Mouse (Mus musculus) thymus, adult 2 months (tissue): Measurements from ENCODE around the gene Dars. TPM values are rescaled to one million over a fixed set of nuclear protein-coding genes. Genes with fewer than 3 reads are reported as not detected.

Experiments
- DNase-seq: peaks from one replicate; pipeline ENCODE4 v3.0.0; 2021
- H3K27ac ChIP-seq: fragments of 200-500 bp; 2 replicates; pipeline ENCODE4 v1.5.1; 2012; ENCODE audit warnings: low read length, control low read depth; ENCODE audit not compliant: control insufficient read depth, insufficient read depth
- H3K27me3 ChIP-seq: fragments of 200-500 bp; 2 replicates; pipeline ENCODE4 v1.6.1; 2012; ENCODE audit warnings: mild to moderate bottlenecking, low read length, moderate library complexity, mixed read lengths; ENCODE audit not compliant: control insufficient read depth, insufficient read depth
- H3K36me3 ChIP-seq: fragments of 200-500 bp; 2 replicates; pipeline ENCODE4 v1.6.1; 2012; ENCODE audit warnings: mild to moderate bottlenecking, low read length, moderate library complexity; ENCODE audit not compliant: control insufficient read depth, insufficient read depth
- H3K4me1 ChIP-seq: fragments of 200-500 bp; replicated peaks from 2 replicates; pipeline ENCODE4 v1.6.1; 2012; ENCODE audit warnings: low read length; ENCODE audit not compliant: control insufficient read depth, insufficient read depth
- H3K4me3 ChIP-seq: fragments of 200-500 bp; 2 replicates; pipeline ENCODE4 v1.5.1; 2012; ENCODE audit warnings: mild to moderate bottlenecking, low read length, control low read depth, moderate library complexity; ENCODE audit not compliant: control insufficient read depth, insufficient read depth
- CTCF ChIP-seq: fragments of 200-500 bp; IDR thresholded peaks from 2 replicates; pipeline ENCODE4 v1.5.1; 2012; ENCODE audit warnings: mild to moderate bottlenecking, control low read depth, low read length, moderate library complexity, borderline replicate concordance; ENCODE audit not compliant: control insufficient read depth, poor library complexity, insufficient read depth; ENCODE audit errors: extremely low read depth
- POLR2A ChIP-seq: fragments of 200-500 bp; IDR thresholded peaks from 2 replicates; pipeline ENCODE4 v1.6.1; 2012; ENCODE audit warnings: mild to moderate bottlenecking, low read length, control low read depth, moderate library complexity; ENCODE audit not compliant: control insufficient read depth, poor library complexity, insufficient read depth; ENCODE audit errors: extremely low read depth
- WGBS: fragments of 180-500 bp; shearing (Covaris S2); methylation state at CpG from one replicate; pipeline ENCODE4 v1.1.7; 2018; 5-methylcytosine and 5-hydroxymethylcytosine counted together
- polyA plus RNA-seq: library from polyadenylated mRNA; depleted of rRNA; stranded (reverse); fragments of >200 nt; gene quantifications from 2 replicates; pipeline ENCODE4 v1.2.3, GENCODE M21; 2012

The Dars gene
- polyA plus RNA-seq, 1 experiment = 17.6 TPM

DNA sequence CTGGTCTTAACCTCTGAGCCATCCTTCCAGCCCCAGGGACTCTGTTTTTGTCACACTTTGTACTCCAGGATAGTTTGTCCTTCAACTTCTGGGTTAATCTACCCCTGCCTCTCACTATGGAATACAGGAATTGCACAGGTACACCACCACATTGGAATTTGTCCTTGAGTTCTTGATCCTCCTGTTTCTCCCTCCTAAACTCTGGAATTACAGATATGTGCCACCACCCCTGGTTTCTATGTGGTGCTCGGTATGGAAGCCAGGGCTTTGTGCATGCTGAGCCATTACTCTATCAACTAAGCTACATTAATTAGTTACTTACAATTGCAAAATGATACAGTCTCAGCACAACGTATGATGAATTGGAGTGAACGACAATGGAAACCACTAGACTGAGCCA lies 41.8 kb upstream of the Dars start:
- no peak for TF ChIP-seq POLR2A
- TF ChIP-seq CTCF = no peak
- H3K36me3 ChIP-seq = no peaks in the 10 kb centered on the region
- 96% methylated on average over 3 of the region's 3 CpGs for WGBS
- no peak for DNase-seq
- no peak overlapping the region for H3K4me3 ChIP-seq
- H3K27me3 ChIP-seq = no peaks in the 10 kb centered on the region
- no peak overlapping the region for H3K27ac ChIP-seq
- H3K4me1 ChIP-seq = no peaks in the 10 kb centered on the region; the same call in 1 of the 2 replicates

DNA sequence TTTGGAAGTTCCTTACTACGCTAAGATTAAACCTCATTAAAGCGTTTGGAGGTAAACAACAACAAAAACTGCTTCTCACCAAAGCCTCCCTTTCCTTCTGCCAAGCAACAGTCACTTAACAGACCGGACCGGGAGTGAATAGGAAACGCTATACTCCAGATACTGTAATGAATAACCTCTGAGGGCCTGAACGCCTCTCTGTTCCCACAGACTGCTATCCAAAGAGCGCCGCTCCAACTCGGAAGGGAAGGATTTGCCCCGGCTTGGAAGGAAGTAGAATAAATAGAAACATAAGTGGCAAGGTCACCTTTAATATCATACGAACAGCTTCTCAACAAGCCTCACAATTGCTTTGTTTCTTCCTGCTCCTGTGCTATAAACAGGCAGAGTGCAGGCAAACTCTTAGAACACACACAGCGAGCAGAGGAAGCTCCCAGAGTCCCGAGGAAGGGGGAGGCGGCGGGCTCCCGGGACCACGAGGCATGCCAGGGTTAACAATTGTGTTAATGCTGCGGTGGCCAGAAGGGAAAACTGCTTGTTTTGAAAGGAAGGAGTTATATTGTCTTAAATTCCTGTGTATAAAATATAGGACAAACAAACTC lies 39.8 kb upstream of the Dars start:
- H3K36me3 ChIP-seq = no peaks in the 10 kb centered on the region
- no peaks in the 10 kb centered on the region for H3K27me3 ChIP-seq
- 61% methylated on average over 18 of the region's 18 CpGs for WGBS
- TF ChIP-seq CTCF (no peak), POLR2A (no peak)
- no peak overlapping the region for H3K27ac ChIP-seq
- no peak for DNase-seq
- no peaks in the 10 kb centered on the region for H3K4me1 ChIP-seq
- H3K4me3 ChIP-seq = no peak overlapping the region

DNA sequence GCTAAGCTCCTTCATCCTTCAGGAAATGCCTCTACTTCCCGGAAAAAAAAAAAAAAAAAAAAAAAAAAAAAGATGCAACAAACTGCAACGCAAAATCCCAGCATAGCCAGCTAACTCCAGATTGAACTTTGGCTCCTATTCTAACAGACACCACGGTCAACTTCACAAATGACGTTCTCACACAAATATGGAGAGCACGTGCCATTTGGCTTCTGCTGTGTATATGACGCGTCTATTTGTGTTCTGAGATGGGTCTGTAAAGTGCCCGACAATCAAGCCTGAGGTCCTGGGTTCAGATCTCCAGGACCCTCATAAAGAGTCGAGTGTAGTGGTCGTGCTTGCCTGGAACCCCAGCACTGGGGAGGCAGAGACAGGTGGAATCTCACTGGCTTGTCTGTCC lies 39.1 kb upstream of the Dars start:
- Histone ChIP-seq H3K4me1 (no peaks in the 10 kb centered on the region), H3K4me3 (no peak overlapping the region), H3K36me3 (no peaks in the 10 kb centered on the region), H3K27ac (no peak overlapping the region), H3K27me3 (no peaks in the 10 kb centered on the region)
- TF ChIP-seq CTCF (no peak), POLR2A (no peak)
- WGBS = 92% methylated on average over 10 of the region's 10 CpGs
- no peak for DNase-seq

DNA sequence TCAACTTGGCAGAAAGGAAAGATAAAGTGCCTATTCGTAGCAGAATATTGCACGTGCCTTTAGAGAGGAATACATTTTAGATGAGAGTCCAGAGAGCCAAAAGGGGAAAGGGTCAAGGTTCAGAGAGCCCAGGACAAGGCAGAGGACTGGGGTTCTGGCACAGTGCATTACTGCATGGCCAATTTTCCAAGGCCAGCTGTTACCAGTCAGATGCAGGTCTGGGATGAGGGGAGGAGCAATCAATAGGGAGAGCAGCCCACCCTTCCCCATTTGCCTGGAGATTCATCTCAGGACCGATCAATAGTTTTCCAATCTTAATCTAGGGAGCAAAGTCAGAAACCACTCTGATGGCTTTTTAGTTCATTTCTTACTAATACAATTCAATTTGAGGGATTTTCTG lies 35.0 kb upstream of the Dars start:
- DNase-seq = no peak
- TF ChIP-seq CTCF (no peak), POLR2A (no peak)
- Histone ChIP-seq H3K4me1 (peaks cover 3% of the 10 kb centered on the region; the same call in 1 of the 2 replicates), H3K4me3 (no peak overlapping the region), H3K27ac (no peak overlapping the region), H3K36me3 (no peaks in the 10 kb centered on the region), H3K27me3 (no peaks in the 10 kb centered on the region)
- 96% methylated on average over 3 of the region's 3 CpGs for WGBS

DNA sequence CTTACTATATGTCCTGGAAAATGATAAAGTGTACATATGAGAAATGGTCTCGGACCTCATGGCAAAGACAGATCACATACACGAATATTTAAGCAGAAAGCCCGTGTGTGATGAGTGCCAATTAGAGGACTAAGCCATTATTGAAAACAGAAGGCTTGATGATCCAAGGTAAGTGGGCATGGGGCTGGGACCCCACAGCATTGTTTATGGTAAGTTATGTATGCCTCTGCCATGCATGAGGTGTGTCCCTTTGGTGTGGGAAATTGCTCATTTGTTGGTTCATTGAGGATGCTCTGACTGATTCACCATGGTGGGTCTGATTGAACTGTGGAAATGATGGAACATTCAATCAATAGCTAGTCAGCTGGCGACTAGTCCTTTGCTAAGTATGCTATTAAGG lies 34.0 kb upstream of the Dars start:
- Histone ChIP-seq H3K4me1 (peaks cover 7% of the 10 kb centered on the region), H3K27ac (no peak overlapping the region), H3K36me3 (no peaks in the 10 kb centered on the region), H3K27me3 (no peaks in the 10 kb centered on the region), H3K4me3 (no peak overlapping the region)
- no peak for DNase-seq
- 98% methylated on average over 4 of the region's 4 CpGs for WGBS
- TF ChIP-seq POLR2A (no peak), CTCF (no peak)

DNA sequence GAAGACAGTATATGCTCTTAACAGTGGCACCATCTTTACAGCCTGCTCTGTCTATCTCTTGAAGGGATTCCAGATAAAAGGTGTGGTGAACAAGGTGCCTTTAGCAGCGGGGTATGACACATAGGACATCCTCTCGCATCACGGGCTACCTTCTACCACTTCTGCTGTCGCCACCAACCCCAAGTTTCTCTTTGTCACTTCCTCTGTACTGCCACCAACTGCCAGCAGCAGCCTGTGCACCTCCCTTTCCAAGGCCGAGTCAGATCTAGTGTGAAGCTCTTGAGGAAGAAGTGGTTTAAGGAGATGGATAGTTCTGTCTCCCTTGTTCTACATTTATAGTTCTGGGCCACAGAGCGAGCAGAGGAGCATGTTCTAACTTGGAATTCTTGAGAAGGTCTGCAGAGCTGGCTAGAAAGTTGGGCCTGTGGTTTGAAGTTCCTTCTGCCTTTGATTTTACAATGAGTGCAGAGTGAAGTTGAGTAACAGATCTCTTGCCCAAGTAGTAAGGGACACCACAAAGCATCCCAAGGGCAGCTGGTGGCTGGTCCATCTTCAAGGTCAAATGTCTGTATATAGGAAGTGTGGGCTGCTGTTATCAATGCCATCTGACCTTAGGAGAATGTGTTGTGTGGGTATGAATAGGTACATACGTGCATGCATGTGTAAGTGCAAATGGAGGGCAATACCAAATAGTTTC lies 30.2 kb upstream of the Dars start:
- peak; percentile 69 for DNase-seq
- TF ChIP-seq CTCF = no peak
- TF ChIP-seq POLR2A = no peak
- WGBS = 21% methylated on average over 7 of the region's 7 CpGs
- no peak overlapping the region for H3K4me3 ChIP-seq
- no peak overlapping the region for H3K27ac ChIP-seq
- peaks cover 9% of the 10 kb centered on the region for H3K4me1 ChIP-seq
- H3K27me3 ChIP-seq = no peaks in the 10 kb centered on the region
- H3K36me3 ChIP-seq = no peaks in the 10 kb centered on the region
